Mouse (Mus musculus): ENCODE measurements around the gene Flg. TPM values are rescaled to one million over a fixed set of nuclear protein-coding genes. Genes with fewer than 3 reads are reported as not detected.

Flg gene
- total RNA-seq (2023): not detected

DNA sequence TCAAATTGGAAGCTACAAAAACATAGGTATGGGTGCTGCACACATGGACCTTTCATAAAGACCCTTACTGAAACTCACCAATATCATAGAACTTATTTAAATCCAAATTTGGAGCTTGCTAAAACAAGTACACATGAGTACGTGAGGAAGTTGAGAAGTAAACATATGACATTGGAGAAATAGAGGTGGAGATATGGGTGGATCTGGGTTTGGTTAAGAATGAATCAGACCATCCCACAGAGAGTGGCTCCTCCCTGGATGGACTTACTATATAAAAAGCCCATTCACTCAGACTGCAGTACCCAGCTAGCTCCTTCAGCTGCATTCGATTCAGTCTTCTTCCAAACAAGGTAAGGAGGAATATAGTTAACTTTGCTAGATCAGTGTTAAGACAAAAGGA lies at the start of gene Flg:
Gene Flg, plus strand, starts transcription at position 301 of the 400 bp plus-strand sequence.

DNA sequence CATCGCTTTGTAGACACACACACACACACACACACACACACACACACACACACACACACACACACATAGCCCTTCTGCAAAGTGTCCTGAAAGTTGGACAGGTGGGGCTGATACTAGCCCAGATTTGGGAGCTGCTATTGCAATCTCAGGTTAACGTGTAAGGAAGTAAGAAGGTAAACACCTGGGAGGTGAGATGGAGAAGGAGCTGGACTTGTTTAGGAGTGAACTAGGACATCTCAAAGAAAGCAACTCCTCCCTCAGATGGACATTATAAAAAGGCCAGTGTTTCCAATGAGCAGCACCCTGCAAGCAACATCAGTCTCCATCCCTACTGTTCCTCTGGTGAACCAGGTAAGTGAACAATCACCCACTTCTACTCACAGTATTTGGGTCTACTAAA lies 46.1 kb downstream of the Flg start, which contains the start of gene Hrnr:
Gene Hrnr, plus strand, starts transcription at position 301 of the 400 bp plus-strand sequence.

Other genes with a start within 250 kb of the Flg start
- gene Gm4858, start 204.7 kb upstream of the Flg start, total RNA-seq (2023): not detected
- not detected for gene Crnn, start 128.7 kb upstream of the Flg start, total RNA-seq (2023)
- gene Flg2, start 76.2 kb upstream of the Flg start, total RNA-seq (2023): not detected
- gene Hrnr, start 46.2 kb downstream of the Flg start, total RNA-seq (2023): not detected
- not detected for gene Rptn, start 120.2 kb downstream of the Flg start, total RNA-seq (2023)
- gene Tchh, start 168.8 kb downstream of the Flg start, total RNA-seq (2023): not detected
- not detected for gene Tchhl1, start 195.2 kb downstream of the Flg start, total RNA-seq (2023)
- 196 TPM for gene S100a11, start 247.0 kb downstream of the Flg start, total RNA-seq (2023)